Mouse (Mus musculus): ENCODE measurements around the gene Tenm4. TPM values are rescaled to one million over a fixed set of nuclear protein-coding genes. Genes with fewer than 3 reads are reported as not detected.

Tenm4 gene
- polyA plus RNA-seq, 2 experiments from 2014 or later = 0.45 TPM; not detected in 1

GRCm38 (mm10) chr7:96817030-96817674 lies 646.1 kb downstream of the Tenm4 start:
- ATAC-seq = no peak

DNA sequence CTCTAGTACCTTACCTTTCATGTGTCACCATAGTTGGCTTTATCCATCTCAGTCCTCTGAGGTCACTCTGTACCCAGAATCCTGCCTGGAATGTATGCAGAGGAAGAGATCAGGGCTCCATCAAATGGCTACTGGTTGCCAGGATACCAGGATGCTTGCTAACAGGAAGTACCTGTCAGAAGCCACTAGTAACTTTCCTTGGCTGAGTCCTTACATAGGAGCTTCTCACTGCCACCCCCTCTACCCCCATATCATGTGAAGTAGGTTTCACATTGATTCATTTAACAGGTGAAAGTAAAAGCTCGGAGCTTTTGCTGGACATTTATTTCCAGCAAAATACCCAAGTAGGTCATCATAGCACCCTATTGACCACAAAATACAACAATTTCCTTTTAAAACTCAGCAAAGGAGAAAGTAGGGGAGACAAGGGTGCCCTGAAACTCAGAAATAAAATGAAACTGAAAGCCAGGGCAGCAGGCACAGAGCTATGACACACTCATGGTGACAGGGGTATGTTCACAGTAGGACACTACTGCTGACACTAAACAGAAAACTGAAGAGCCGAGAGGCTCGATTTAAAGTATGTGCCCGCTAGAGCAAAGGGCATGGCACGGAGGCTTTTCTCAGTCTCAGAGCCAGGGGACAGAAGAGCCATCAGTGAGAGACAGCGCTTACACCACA lies 647.3 kb downstream of the Tenm4 start:
- peak; percentile 43 for ATAC-seq

- no peak for ATAC-seq
Measured at GRCm38 (mm10) chr7:96819538-96819937, 648.5 kb downstream of the Tenm4 start.

DNA sequence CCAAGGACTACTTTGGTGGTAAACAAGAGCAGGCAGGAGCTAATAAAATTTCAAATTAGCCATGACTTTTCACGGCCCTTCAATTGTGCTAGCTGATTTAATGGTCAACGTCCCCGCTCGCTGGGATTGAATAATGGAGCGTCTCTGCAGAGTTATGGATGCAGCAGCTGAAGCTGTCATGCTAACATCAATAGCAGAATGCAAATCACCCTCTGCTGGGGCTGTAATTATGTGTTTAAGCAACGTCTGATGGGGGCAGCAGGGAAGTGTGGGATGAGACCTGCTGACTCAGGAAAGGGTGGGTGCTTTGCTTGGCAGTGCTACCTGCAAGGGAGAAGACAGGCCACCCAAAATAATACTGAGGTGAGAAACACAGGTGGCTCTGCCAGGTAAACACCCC lies 649.3 kb downstream of the Tenm4 start:
- ATAC-seq = no peak

DNA sequence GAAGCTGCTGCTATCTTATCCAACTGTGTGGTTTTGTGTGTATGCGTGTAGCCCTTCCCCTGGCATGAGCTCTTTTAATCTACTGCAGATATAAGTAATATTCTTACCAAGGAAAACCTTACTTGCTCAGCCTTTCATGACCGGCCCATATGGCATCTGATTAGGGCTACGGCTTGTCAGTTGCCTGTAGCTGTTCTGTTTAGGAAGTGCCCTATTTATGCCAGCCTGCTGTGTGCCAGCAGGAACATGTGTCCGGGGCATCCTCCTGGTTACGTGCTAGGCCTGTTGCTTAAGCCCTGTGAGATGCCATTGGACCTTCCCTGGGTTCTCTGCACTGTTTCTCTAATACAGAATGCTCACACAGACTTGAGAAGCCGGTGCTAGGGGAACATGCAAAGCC lies 655.1 kb downstream of the Tenm4 start:
- no peak for ATAC-seq

DNA sequence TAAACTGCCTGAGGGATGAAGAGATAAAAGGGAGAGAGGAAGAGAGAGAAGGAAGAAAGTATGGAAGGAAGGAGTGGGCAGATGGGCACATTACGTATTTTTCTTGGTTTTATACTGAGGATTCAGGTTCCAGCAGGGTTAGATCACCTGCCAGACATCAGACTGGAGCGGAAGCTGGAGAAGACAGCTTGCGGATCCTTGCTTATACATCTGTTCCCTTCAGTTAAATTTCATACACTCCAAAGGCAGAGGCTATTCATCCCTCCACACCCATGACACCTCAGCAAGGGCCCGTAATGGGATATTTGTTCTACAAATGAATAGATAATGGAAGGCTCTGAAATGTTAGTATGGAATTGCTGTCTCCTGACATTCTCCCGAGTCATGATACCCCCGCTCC lies 655.6 kb downstream of the Tenm4 start:
- no peak for ATAC-seq

GRCm38 (mm10) chr7:96832551-96832950 lies 661.5 kb downstream of the Tenm4 start:
- ATAC-seq = no peak

DNA sequence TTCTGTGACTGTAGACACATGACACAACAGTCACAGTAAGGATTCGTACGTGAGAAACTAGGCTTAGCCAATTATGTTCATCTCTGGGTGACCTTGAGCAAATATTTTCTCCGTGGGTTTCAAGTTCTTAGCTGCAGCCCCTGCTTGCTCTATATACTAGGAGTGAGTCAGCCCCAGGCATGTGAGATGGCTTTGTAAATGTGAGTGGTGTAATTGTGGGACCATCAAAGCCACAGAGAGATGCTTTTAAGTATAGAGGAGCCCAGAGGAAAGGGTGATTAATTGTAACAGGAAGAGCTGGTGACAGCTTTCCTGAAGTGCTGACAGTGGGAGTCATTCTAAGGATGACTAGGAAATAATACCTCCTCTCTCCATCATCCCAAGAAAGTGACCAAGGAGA lies 662.0 kb downstream of the Tenm4 start:
- ATAC-seq = no peak

DNA sequence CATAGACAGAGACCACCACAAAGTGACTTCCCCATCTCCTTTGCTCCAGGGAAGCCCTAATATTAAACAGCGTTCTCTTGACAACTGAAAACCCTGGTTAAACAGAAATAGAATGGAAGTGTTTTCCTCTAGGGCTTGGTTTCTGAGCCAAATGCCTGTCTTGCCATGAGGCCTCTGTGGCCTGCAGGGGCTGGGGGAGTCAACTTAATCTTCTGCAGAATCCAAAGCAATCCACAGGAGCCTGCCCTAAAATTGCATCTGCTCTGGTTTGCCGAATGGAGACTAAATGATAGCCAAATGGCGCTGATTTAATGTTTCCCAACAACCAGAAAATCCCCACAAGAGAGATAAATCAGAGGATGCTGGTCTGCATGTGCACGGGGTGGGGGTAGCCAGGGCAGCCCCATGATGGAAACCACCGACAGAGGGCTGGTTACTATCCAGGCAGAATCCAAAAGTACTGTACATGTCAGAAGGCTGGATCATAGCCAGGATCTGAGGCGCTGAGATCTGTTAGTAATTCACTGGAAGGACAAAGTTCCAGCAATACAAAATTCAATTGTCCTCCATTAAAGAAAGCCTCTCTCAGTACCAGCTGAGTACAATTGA lies 663.7 kb downstream of the Tenm4 start:
- no peak for ATAC-seq

GRCm38 (mm10) chr7:96835313-96835712 lies 664.3 kb downstream of the Tenm4 start:
- ATAC-seq = no peak

DNA sequence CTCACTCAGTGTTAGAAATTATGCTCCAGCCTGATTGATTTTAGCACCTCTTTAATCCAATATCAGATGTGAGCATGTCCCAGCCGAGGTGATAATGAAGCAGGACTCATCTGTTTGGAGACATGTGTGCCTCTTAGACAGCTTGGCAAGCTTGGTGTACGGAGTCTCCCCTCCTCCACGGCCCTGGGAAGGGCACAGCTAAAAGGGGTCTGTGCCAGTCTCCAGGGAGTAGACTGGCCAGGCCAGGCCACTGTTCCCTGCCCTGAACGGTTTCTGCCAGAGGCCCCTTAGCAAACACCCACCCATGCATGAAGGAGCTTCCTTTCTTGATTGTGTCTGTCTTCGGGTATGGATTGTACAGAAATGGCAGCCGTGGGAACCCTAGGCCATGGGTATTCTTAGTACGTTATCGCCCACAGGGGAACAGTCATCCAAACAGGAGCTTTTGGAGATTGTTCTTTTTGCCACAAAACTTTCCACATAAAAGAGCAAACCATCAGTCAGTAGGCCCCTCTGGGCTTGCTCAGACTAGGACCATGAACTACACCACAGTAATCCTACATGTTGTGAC lies 667.3 kb downstream of the Tenm4 start:
- no peak for ATAC-seq

GRCm38 (mm10) chr7:96838926-96839325 lies 667.9 kb downstream of the Tenm4 start:
- no peak for ATAC-seq

DNA sequence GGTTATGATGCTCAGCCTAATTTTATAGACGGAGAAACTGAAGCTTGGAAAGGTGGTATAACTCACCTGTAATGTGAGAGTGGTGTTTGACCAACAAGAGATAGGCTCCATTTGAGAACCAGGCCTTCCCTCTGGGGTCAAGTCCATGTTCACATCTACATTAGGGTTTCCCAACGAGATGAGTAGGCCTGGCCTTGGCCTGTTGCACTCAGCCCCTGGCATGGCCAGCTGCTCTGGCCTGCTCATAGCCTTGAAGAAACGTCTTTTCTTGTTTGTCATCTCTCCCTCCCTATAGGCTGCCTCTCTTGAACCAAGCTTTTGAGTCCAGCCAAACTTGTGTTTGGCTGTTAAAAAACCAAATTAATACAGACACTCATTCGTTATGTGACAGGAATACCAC lies 668.5 kb downstream of the Tenm4 start:
- ATAC-seq = no peak

GRCm38 (mm10) chr7:96842477-96843255 lies 671.6 kb downstream of the Tenm4 start:
- ATAC-seq = no peak

- no peak for ATAC-seq
Measured at GRCm38 (mm10) chr7:96844104-96844894, 673.3 kb downstream of the Tenm4 start.

GRCm38 (mm10) chr7:96852781-96853180 lies 681.7 kb downstream of the Tenm4 start:
- no peak for ATAC-seq

DNA sequence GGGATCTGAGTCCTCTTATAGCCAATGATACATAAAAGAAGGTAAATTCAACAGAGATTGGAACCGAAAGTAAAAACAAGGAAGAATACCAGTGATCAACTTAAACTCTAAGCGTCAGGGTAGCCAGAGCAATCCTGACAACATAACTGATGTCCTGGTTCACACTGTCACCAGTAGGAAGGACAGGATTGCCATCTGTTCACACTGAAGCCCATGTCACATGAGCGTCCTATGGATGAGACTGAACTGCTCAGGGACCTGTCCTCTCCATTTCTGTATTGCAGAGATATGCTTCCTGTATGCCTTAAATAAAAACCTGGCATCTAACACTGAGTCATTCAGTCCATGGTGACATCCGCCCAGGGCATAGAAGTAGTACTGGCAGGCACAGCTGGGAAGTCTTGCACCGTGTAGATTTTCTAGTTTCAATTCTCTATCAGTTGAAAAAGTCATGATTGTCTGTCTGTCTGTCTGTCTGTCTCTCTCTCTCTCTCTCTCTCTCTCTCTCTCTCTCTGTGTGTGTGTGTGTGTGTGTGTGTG lies 684.9 kb downstream of the Tenm4 start:
- ATAC-seq = no peak

GRCm38 (mm10) chr7:96856518-96856917 lies 685.5 kb downstream of the Tenm4 start:
- ATAC-seq = no peak

GRCm38 (mm10) chr7:96859077-96859476 lies 688.0 kb downstream of the Tenm4 start:
- no peak for ATAC-seq

- ATAC-seq = no peak
Measured at GRCm38 (mm10) chr7:96859684-96860083, 688.6 kb downstream of the Tenm4 start.

DNA sequence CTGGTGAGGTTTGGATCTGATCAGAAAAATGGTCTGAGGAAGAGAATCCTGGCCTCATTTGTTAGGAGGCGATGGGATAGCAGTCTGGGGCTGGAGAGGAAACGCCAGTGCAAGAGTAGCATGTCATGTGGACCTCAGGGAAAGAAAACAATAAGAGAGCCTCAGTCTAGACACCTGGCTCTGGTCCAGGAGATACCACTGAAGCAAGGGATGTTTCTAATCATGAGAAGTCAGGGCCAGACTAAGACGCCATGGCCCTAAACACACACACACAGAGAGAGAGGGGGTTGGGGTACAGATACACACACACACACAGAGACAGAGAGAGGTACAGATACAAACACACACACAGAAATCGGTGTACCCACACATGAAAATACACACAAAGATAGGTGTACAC lies 689.6 kb downstream of the Tenm4 start:
- ATAC-seq = no peak

Measured in activated CD4-positive, CD25-positive, alpha-beta regulatory T cell, adult 4 months (primary cell).